Mouse (Mus musculus) layer of hippocampus, postnatal 25 days (tissue): ENCODE measurements around the gene Depdc1a. TPM values are rescaled to one million over a fixed set of nuclear protein-coding genes. Genes with fewer than 3 reads are reported as not detected.
"Not testable (repeated sequence)": the region's sequence is repeated elsewhere in the genome, so short reads cannot be mapped to it uniquely, and the experiment has no call there.

ENCODE experiments used
- DNase-seq, 2 experiments: peaks; one replicate each; pipeline ENCODE4 v3.0.0; 2022; ENCODE audit warnings: mixed read lengths in 2 of 2, low spot score in 1 of 2; ENCODE audit errors: extremely low spot score in 1 of 2
- total RNA-seq, 2 experiments: library from RNA; stranded (reverse); gene quantifications; 2 replicates each; pipeline ENCODE4 v1.2.3; 2021

The Depdc1a gene
- total RNA-seq, result under 1 TPM in 1 of 2 experiments, not detected in 1; 0.27 TPM

DNA sequence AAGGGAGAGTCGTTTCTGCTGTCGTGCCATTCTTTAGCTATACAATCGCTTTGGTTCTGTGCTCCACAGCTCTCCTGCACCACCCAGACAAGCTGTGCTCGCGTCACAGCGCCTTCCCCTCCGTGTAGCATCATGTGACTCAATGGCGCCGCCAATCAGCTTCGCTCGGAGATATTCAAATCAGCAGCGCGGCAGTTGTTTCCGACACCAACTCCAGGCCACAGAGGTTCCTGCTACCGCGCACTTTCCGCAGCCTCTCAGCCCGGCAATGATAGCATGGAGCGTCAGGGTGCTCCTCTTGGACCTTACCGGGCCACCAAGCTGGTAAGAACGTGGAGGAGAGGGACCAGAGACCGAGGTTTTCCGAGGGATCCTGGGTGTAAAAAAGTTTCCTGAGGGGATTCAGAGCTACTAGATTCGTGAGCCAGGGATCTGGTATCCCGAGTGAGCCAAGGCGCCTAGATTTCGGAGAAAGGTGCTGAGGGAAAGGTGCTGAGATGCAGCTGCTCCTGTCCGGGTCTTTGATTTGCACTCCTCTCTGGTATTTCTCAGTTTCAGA lies at the start of gene Depdc1a:
Gene Depdc1a, plus strand, starts transcription at position 191 of the 559 bp plus-strand sequence.
- DNase-seq, result peak; percentile 65 to 84

DNA sequence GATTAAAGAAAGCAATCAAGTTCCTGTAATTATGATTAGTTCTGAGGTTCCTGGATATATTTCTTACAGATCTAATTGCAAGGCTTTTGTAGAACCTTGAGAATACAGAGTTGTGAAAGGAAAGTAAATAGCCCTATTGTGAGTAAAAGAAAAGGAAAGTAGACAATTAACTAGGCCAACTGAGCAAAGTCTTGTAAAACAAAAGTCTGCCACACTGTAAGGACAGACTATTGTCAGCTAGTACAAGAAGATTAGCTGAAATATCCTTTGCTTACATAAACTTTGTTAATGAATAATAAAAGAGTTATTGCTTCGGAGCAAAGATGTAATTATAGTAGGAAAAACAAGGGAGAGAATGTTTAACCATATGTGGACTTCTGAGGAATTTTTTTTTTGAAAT lies 25.2 kb upstream of the Depdc1a start:
- DNase-seq, result no peak

DNA sequence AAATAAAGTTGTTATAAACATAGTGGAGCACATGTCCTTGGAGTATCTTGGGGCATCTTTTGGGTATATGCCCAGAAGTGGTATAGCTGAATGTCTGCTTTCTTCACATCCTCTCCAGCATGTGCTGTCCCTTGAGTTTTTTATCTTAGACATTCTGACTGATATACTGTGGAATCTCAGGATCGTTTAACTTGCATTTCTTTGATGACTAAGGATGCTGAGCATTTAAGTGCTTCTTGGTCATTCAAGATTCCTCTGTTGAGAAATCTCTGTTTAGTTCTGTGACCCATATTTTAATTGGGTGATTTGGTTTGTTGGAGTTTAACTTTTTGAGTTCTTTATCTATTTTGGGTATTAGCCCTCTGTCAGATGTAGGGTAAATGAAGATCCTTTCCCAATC lies 19.8 kb upstream of the Depdc1a start:
- no peak for DNase-seq

DNA sequence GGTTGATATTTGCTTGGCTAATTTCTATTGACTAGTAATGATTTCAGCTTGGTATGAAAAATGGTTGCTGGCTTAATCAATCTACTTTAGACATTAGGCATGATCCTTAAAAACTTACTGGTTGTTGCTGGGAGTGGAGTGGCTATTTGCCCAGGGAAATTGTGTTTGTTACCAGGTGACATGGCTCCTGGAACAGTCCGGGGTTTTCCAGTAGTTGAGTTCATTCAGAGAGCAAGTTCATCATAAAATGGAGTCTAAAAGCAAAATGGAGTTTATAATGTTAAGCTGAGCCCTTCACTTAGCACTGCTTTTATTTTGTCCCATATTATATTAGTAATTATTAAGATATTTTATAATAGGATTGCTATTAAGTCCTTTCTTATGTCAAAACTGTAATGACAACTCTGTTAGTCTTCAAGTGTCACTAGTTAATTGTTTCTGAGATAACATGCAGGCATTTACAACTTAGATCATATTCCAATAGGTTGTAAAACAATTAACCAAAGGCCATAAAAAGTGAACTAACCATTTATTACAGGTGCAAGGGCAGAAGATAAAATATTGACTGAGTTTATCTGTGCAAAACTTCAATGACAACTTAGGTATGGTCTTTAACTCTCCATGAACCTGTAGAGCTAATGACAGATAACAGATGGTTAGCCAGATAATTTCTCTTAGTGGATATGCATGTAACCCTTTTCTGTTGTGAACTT lies 17.8 kb upstream of the Depdc1a start:
- DNase-seq, result no peak

DNA sequence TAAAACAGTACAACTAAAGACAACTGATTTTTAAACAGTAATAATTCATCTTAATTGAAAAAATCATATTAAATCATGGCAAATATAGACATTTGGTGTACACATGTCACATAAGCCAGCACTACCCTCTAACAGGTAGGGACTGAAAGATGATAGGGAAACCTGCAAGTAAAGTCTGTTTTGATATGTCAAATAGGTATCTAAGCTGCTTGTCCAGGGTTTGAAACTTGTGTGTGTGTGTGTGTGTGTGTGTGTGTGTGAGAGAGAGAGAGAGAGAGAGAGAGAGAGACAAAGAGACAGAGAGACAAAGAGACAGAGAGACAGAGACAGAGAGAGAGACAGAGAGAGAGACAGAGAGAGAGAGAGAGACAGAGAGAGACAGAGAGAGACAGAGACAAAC lies 524 bp upstream of the Depdc1a start:
- not testable (repeated sequence) for DNase-seq

DNA sequence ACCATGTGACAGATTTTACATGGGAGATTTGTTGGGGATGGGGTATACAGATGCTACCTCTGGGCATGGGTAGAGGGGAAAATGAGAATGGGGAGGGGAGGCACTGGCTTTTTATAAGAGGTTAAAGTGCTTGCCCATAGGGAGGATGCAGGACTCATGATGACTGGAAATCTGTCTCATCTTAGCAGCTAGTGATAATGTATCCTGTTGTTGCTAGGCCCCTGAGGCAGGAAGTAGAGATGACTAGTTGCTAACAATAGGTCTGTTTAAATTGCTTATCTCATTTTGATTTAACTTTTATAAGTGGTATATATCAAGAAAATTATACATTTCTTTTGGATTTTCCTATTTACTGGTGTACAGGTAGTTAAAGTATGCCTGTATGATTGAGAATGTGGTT lies 13.7 kb downstream of the Depdc1a start:
- no peak for DNase-seq

DNA sequence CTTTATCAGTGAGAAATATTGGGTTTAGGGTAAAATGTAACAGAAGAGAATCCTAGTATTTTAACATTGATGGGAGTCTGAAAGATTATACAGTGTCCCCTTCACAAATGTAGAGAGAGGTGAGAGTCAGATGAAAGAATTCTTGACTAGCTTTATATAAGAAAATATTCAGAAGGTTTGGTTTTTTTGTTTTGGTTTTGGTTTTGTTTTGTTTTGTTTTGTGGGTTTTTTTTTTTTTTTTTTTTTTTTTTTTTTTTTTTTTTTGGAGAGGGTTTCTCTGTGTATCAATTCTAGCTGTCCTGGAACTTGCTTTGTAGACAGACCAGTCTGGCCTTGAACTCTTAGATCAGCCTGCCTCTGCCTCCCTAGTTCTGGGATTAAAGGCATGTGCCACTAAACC lies 33.3 kb downstream of the Depdc1a start:
- DNase-seq, result no peak

DNA sequence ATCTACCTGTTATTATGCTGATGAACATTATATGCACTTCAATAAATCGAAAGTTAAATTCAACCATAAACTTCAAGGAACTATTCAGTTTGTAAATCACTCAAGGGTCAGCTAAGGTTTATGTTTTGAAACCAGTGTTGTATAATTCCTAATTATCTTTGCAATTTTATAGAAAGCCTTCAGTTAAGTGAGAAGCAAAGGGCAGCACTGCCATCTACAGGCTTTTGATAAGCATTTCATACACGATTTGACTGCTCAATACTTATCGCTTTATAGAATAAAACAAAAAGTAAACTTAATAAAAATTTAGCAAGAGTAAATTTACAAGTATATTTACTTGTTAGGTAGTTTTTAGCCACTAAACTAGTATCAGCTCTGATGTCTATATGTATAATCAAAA lies 53.1 kb downstream of the Depdc1a start:
- peak in 1 of 2 experiments; percentile 29 for DNase-seq

DNA sequence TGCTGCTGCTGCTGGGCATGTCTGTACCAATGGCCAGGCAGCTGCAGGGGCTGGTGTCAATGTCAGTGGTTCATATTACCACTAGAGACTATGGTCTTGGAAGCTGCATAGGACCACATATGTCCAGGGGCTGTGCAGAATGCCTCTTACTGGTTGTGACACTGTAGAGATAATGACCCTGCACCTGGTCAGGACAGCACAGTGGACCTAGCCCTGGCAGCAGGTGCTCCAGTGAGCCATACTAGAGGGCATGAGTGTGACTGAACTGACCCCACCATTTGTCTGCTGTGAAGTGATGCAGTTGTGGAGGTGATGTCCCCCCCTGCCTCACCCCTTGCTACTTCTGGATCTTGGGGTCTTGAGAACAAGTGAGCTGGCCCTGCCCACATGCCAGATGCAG lies 55.0 kb downstream of the Depdc1a start:
- DNase-seq, result no peak

Other genes with a start within 250 kb of the Depdc1a start
- under 1 TPM in 1 of 2 experiments, not detected in 1; 0.17 TPM for gene Rpe65, start 103.7 kb downstream of the Depdc1a start, total RNA-seq